Mouse (Mus musculus): Measurements from ENCODE around the gene Tspear. TPM values are rescaled to one million over a fixed set of nuclear protein-coding genes. Genes with fewer than 3 reads are reported as not detected.
"Not testable (repeated sequence)": the region's sequence is repeated elsewhere in the genome, so short reads cannot be mapped to it uniquely, and the experiment has no call there.

Gene Tspear
- total RNA-seq, 4 experiments from 2014 or later, result not detected

DNA sequence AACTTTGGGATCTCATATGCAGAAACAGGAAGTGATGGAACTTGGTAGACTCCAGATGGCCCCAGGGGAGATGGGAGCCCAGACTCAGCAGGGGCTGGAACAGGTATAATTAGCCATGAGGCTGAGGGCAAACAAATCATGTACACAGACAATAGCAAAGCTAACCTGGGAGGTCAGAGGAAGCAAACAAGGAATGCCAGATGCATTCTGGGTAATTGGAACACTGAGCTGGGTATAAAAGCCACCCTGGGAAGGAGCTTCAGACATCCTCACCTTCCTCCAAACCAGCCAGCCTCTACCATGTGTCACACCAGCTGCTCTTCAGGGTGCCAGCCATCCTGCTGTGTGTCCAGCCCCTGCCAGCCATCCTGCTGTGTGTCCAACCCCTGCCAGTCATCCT, 24.8 kb downstream of the Tspear start, which contains the start of gene Gm10024:
TSS of gene Gm10024 (plus strand) at position 301 of the 400 bp plus-strand sequence.
- DNase-seq (ENCODE audit: low spot score), result not testable (repeated sequence)

DNA sequence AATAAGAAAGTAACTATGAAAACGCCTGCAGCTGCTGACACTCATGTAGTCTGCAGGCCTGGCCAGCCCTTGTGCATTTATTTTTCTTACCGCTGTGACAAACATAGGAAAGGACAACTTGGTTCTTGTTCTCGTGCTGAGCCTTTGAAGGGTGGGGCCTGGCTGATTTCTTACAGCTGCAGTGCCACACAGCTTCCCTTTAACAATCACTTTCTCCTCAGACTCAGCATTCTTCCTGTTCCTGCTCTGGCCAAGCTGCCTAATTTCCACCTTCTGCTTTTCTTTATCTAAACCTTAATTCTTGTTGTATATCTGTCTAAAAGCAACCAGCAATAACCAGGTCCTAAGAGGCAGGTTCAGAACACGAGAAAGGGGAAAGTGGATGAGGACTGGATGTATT, 27.4 kb downstream of the Tspear start:
- no peak for DNase-seq (ENCODE audit: low spot score)

DNA sequence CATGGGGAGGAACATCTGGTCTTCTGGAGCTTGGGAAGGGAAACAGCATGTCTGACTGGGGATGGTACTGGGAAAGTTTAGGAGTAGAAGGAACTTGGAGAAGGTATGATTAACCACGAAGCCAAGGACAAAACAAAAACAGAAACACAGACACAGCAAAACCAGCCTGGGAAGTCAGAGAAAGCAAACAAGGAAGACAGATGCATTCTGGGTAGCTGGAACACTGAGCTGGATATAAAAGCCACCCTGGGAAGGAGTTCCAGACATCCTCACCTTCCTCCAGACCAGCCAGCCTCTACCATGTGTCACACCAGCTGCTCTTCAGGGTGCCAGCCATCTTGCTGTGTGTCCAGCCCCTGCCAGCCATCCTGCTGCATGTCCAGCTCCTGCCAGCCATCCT, 29.1 kb downstream of the Tspear start, which contains the start of gene Gm10142:
TSS of gene Gm10142 (plus strand) at position 301 of the 400 bp plus-strand sequence.
- no peak for DNase-seq (ENCODE audit: low spot score)

DNA sequence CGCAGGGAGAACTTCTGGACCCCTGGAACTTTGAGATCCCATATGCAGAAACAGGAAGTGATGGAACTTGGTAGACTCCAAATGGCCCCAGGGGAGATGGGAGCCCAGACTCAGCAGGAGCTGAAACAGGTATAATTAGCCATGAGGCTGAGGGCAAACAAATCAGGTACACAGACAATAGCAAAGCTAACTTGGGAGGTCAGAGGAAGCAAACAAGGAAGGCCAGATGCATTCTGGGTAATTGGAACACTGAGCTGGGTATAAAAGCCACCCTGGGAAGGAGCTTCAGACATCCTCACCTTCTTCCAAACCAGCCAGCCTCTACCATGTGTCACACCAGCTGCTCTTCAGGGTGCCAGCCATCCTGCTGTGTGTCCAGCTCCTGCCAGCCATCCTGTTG, 33.9 kb downstream of the Tspear start, which contains the start of gene Krtap12-1:
TSS of gene Krtap12-1 (plus strand) at position 301 of the 400 bp plus-strand sequence.
- DNase-seq (ENCODE audit: low spot score), result not testable (repeated sequence)

DNA sequence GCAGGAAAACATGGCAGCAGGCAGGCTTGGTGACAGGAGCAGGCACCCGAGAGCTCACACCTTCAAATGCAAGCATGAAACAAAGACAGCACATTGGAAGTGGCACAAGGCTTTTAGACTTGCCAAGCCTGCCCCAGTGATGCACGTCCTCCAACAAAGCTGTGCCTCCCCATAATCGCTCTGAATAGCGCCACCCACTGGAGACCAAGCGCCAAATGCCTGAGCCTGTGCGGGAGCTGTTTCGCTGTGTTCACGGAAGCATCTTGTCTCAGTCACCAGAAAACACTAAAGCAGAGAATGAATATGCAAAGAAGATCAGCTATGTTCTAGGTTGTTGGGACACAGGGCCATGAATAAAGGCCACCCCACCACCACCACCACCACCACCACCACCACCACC, 38.5 kb downstream of the Tspear start:
- DNase-seq (ENCODE audit: low spot score), result no peak

DNA sequence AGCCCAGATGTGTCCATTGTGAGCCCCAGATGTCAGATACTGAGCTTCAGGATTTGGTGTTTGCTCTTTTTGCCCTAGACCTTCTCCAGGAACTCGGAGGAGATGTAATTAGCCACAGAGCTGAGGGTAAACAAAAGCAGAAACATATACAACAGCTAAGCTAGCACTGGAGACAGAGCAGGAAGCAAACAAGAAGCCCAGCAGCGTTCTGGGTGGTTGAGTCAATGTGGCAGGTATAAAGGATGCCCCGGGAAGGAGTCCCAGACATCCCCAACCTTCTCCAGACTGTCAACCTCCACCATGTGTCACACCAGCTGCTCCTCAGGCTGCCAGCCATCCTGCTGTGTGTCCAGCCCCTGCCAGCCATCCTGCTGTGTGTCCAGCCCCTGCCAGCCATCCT, 39.8 kb downstream of the Tspear start, which contains the start of gene Gm10100:
TSS of gene Gm10100 (plus strand) at position 301 of the 400 bp plus-strand sequence.
- DNase-seq (ENCODE audit: low spot score), result no peak

DNA sequence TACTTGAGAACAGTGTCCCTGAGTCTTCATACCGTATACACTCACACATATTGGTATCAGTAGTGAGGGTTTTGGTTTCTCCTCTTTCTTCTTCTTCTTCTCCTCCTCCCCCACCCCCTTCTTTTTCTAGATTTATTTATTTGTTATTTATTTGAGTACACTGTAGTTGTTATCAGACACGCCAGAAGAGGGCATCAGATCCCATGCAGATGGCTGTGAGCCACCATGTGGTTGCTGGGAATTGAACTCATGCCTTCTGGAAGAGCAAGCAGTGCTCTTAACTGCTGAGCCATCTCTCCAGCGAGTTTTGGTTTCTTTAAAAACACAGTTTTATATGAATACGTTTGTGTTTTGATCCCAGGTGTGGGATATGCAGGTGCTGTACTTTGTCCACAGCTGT, 41.9 kb downstream of the Tspear start:
- no peak for DNase-seq (ENCODE audit: low spot score)

DNA sequence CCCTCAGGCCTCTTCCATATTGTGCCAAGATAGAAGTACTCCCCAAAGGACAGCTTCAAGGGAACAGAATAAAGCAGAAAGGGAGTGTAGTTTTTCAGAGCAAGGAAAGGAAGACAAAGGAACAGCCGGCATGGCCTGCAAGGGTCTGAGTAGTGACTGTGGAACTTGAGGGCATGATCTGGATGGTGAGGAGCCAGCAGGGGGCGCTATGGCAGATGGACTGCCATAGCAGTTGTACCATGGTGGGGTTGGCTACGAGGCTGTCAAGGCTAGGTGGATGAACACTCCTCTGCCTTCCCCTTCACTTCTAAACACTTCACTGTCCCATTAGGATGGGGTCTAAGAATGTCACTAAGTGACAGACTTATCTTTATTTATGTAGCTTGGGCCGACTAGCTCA, 42.9 kb downstream of the Tspear start:
- no peak for DNase-seq (ENCODE audit: low spot score)

DNA sequence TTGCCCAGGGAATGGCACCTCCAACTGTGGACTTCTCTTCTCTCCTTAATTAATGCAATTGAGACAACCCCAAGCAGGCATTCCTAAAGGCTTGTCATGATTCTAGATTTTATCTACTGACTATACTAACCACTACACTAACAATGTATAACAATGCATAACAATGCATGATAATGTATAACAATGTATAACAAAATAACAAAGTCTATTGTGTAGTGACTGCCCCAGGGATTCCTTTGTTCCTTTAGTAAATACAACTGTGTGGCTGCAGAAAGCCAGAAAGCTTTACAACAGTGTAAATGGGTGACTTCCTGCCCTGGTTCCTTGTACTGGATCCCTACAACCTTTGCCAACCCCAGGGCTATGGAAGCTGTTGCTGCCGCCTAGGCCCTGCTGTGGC, 49.6 kb downstream of the Tspear start:
- no peak for DNase-seq (ENCODE audit: low spot score)

DNA sequence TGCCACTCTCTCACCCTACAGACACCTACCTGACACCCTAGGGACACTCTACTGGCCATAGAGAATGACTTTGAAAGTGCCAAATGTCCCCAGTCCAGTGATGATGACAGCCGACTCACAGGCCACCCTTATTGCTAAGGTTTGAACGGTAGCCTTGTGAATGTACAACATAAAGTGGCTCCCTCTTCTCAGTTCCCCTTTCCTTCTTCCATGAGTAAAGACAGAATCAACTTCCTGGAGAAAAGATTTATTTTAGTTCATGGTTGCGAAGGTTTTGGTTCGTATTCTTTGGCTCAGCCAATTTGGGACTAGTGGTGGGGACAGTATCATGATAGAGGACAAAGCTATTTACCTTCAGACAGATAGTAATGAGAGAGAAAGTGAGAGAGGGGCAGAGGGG, 52.6 kb downstream of the Tspear start:
- no peak for DNase-seq (ENCODE audit: low spot score)

DNA sequence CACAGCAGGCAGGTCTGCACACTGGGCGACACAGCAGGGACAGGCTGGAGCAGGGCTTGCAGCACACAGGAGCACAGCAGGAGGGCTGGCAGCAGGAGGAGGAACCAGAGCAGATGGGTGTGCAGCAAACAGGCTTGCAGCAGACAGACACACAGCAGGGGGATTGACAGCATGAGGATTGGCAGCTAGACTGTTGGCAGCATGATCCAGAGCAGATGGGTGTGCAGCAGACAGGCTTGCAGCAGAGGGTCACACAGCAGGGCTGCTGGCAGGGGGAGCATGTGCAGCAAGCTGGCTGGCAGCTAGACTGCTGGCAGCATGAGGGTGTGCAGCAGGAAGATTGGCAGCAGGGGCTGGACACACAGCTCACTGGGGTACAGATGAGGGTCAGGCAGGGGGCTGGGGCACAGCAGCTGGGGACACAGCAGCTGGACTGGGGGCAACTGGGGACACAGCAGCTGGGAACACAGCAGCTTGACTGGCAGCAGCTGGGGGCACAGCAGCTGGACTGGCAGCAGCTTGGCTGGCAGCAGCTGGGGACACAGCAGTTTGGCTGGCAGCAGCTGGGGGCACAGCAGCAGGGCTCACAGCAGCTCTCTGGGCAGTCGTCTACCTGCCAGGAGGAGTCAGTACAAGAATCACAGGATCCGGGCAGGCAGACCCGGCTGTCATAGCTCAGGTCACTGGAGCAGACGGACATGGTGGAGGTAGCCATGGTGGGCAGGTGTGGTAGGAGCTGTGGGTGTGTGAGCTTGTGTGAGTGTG, 55.7 kb downstream of the Tspear start, which contains the start of gene Gm18596:
TSS of gene Gm18596 (minus strand) at position 715 of the 765 bp plus-strand sequence.
- not testable (repeated sequence) for DNase-seq (ENCODE audit: low spot score)

DNA sequence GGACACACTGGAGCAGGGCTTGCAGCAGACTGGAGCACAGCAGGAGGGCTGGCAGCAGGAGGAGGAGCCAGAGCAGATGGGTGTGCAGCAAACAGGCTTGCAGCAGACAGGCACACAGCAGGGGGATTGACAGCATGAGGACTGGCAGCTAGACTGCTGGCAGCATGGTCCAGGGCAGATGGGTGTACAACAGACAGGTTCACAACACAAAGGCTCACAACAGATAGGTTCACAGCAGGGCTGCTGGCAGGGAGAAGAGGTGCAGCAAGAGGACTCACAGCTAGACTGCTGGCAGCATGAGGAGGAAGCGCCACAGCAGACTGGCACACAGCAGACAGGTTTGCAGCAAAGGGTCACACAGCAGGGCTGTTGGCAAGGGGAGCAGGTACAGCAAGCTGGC, 64.3 kb downstream of the Tspear start:
- not testable (repeated sequence) for DNase-seq (ENCODE audit: low spot score)

DNA sequence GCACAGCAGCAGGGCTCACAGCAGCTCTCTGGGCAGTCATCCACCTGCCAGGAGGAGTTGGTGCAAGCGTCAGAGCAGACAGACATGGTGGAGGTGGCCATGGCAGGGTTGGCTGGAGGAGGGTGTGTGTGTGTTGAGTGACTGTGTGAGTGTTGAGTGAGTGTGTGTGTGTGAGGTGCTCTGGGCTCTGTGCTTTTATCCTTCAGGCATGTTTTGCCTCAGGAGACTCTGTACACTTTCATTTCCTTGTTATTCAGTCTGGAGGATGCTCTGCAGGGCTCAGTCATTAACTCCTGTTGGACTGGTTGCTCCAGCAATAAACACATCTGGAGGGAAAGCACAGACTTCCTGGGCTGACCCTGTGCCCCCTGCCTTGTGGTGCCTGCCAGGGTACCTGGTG, 64.9 kb downstream of the Tspear start, which contains the start of gene Gm9736:
TSS of gene Gm9736 (minus strand) at position 101 of the 400 bp plus-strand sequence.
- DNase-seq (ENCODE audit: low spot score), result not testable (repeated sequence)

DNA sequence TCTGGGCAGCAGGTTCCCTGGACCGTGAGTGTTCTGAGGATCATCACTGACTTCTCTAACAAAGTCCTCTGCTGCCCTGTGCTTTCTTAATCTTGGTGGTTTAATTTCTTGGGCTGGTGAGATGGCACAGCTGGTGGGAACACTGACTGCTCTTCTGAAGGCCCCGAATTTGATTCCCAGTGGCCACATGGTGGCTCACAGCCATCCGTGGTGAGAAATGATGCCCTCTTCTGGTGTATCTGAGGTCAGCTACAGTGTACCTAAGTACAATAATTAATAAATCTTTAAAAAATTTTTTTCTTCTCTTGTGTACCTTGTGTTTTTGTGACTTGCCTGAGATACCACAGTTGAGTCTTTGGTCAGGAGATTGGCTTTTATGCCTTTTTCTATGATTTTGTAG, 65.9 kb downstream of the Tspear start:
- DNase-seq (ENCODE audit: low spot score), result not testable (repeated sequence)

DNA sequence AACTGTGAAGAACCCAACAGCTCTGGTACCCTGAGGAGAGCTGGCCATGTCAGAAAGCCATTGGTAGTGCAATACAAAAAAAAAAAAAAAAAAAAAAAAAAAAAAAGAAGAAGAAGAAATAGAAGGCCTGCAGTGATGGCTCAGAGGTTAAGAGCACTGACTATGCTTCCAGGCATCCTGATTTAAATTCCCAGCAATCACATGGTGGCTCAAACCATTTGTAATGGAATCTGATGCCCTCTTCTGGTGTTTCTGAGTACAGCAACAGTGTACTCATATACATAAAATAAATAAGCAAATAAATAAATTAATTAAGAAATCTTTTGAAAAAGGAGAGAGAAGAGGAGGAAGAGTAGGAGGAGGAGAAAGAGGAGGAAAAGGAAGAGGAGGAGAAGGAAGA, 67.1 kb downstream of the Tspear start:
- DNase-seq (ENCODE audit: low spot score), result no peak

DNA sequence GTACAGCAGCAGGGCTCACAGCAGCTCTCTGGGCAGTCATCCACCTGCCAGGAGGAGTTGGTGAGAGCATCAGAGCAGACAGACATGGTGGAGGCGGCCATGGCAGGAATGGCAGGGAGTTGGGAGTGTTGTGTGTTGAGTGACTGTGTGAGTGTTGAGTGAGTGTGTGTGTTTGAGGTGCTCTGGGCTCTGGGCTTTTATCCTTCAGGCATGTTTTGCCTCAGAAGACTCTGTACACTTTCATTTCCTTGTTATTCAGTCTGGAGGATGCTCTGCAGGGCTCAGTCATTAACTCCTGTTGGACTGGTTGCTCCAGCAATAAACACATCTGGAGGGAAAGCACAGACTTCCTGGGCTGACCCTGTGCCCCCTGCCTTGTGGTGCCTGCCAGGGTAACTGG, 73.2 kb downstream of the Tspear start, which contains the start of gene Gm3233:
TSS of gene Gm3233 (minus strand) at position 101 of the 400 bp plus-strand sequence.
- not testable (repeated sequence) for DNase-seq (ENCODE audit: low spot score)

DNA sequence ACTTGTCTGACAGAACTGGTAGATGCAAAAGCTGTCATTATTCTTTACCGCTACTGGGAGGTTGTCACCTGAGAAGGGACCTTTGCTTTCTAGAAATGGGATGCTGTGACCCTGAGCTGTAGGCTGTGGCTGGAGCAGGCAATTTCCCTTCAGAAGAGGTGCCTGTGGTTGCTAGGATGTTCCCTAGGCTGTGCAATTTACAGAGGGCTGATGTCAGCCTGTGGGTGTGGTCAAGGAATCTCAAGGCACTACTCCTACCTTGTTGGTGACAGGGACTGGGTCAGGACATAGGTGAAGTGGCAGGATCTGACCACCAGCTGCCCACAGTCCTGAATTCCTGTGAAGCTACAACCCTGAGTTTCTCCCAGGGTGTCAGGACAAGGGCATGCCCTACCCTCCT, 83.4 kb downstream of the Tspear start:
- DNase-seq (ENCODE audit: low spot score), result no peak

DNA sequence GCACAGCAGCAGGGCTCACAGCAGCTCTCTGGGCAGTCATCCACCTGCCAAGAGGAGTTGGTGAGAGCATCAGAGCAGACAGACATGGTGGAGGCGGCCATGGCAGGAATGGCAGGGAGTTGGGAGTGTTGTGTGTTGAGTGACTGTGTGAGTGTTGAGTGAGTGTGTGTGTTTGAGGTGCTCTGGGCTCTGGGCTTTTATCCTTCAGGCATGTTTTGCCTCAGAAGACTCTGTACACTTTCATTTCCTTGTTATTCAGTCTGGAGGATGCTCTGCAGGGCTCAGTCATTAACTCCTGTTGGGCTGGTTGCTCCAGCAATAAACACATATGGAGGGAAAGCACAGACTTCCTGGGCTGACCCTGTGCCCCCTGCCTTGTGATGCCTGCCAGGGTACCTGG, 84.9 kb downstream of the Tspear start, which contains the start of gene Gm3238:
TSS of gene Gm3238 (minus strand) at position 101 of the 400 bp plus-strand sequence.
- DNase-seq (ENCODE audit: low spot score), result not testable (repeated sequence)

DNA sequence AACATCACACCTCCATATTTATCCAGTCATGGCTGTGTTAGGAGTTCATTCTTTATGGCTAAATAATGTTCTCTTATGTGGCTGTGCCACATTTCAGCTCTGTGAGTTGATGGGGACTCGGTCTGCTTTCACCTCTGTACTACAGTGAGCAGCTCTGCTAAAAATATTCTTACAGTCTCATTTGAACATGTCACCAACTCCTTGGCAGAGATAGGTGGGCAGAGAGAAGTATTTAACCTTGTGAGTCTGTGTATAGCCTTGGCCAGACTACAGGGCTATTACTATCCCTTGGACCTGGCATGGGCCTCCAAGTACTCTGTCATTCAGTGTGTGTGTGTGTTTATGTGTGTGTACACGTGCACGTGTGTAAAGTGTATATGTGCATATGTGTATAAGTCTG, 85.8 kb downstream of the Tspear start:
- not testable (repeated sequence) for DNase-seq (ENCODE audit: low spot score)

DNA sequence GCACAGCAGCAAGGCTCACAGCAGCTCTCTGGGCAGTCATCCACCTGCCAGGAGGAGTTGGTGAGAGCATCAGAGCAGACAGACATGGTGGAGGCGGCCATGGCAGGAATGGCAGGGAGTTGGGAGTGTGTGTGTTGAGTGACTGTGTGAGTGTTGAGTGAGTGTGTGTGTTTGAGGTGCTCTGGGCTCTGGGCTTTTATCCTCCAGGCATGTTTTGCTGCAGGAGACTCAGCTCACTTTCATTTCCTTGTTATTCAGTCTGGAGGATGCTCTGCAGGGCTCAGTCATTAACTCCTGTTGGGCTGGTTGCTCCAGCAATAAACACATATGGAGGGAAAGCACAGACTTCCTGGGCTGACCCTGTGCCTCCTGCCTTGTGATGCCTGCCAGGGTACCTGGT, 90.5 kb downstream of the Tspear start, which contains the start of gene Gm7138:
TSS of gene Gm7138 (minus strand) at position 101 of the 400 bp plus-strand sequence.
- not testable (repeated sequence) for DNase-seq (ENCODE audit: low spot score)

DNA sequence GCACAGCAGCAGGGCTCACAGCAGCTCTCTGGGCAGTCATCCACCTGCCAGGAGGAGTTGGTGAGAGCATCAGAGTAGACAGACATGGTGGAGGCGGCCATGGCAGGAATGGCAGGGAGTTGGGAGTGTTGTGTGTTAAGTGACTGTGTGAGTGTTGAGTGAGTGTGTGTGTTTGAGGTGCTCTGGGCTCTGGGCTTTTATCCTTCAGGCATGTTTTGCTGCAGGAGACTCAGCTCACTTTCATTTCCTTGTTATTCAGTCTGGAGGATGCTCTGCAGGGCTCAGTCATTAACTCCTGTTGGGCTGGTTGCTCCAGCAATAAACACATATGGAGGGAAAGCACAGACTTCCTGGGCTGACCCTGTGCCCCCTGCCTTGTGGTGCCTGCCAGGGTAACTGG, 96.1 kb downstream of the Tspear start, which contains the start of gene Gm3250:
TSS of gene Gm3250 (minus strand) at position 101 of the 400 bp plus-strand sequence.
- DNase-seq (ENCODE audit: low spot score), result not testable (repeated sequence)

DNA sequence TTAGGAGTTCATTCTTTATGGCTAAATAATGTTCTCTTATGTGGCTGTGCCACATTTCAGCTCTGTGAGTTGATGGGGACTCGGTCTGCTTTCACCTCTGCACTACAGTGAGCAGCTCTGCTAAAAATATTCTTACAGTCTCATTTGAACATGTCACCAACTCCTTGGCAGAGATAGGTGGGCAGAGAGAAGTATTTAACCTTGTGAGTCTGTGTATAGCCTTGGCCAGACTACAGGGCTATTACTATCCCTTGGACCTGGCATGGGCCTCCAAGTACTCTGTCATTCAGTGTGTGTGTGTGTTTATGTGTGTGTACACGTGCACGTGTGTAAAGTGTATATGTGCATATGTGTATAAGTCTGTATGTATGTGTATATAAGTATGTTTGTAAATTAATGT, 97.0 kb downstream of the Tspear start:
- not testable (repeated sequence) for DNase-seq (ENCODE audit: low spot score)

DNA sequence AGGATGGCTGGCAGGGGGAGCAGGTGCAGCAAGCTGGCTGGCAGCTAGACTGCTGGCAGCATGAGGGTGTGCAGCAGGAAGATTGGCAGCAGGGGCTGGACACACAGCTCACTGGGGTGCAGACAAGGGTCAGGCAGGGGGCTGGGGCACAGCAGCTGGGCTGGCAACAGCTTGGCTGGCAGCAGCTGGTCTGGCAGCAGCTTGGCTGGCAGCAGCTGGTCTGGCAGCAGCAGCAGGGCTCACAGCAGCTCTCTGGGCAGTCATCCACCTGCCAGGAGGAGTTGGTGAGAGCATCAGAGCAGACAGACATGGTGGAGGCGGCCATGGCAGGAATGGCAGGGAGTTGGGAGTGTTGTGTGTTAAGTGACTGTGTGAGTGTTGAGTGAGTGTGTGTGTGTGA, 101.5 kb downstream of the Tspear start, which contains the start of gene Gm7137:
TSS of gene Gm7137 (minus strand) at position 325 of the 400 bp plus-strand sequence.
- DNase-seq (ENCODE audit: low spot score), result not testable (repeated sequence)
